Comparison of ENCODE assay signal across 9 mouse cellular contexts in the genomic region with DNA sequence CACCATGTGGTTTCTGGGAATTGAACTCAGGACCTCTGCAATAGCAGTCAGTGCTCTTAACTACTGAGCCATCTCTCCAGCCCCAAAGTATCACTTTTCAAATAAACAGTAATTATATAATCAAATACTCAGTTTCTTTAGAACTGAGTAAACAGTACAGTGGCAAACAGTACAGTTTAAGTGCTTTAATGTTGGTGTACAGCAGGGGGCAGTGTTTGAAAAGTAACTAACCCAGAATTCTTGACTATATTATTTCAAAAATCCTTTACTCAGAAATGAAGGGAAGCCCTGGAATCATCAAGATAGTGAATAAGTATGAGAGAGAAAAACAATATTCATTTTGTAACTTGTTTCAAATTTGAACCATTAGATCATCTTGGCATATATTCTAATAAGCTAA. TPM values are rescaled to one million over a fixed set of nuclear protein-coding genes. Genes with fewer than 3 reads are reported as not detected.
A peak's percentile ranks its signal among the peaks of the same experiment; 100 is the strongest.
DNase-seq lines count a peak whose midpoint lies in the region; ATAC-seq and TF ChIP-seq lines count a peak whose summit lies in the region.
"Had no signal": no experiment of that assay in that cellular context is flagged by ENCODE, and none has a peak within 500 bp of the region (broad histone marks: within the 10 kb centered on the region; RNA-seq: fewer than 3 reads in every experiment).

No protein-coding gene starts in this region.

- TF ChIP-seq EP300 in liver, postnatal 0 days (IDR thresholded peaks at IDR 0.05; ENCODE audit: low read depth), result no peak

- ATAC-seq in kidney, embryonic 14.5 days (ENCODE audit: low FRiP score, low TSS enrichment), result no peak
- no peak for ATAC-seq in liver, postnatal 0 days
- no peak for ATAC-seq in frontal cortex, adult (ENCODE audit: low TSS enrichment)

- H3K9ac ChIP-seq in kidney, embryonic 14.5 days (ENCODE audit: low read depth, low read length), result no peak overlapping the region
- no peak overlapping the region for H3K9ac ChIP-seq in liver, postnatal 0 days (replicated peaks)
- H3K9ac ChIP-seq: embryonic facial prominence, embryonic 12.5 days had no signal

- no peak overlapping the region for H3K4me2 ChIP-seq in kidney, embryonic 14.5 days (replicated peaks; ENCODE audit: low read depth, low read length)
- no peak overlapping the region for H3K4me2 ChIP-seq in liver, postnatal 0 days (ENCODE audit: low read depth, low read length)
- H3K4me2 ChIP-seq: embryonic facial prominence, embryonic 12.5 days had no signal

- H3K36me3 ChIP-seq in kidney, embryonic 14.5 days (ENCODE audit: control insufficient read depth, insufficient read depth, low read length), result no peaks in the 10 kb centered on the region
- no peaks in the 10 kb centered on the region for H3K36me3 ChIP-seq in liver, postnatal 0 days (replicated peaks; ENCODE audit: insufficient read depth, low read length)
- H3K36me3 ChIP-seq: embryonic facial prominence, embryonic 12.5 days had no signal

- H3K4me3 ChIP-seq in kidney, embryonic 14.5 days (ENCODE audit: low read length), result no peak overlapping the region
- no peak overlapping the region for H3K4me3 ChIP-seq in liver, postnatal 0 days (ENCODE audit: low read depth, low read length)
- H3K4me3 ChIP-seq: embryonic facial prominence, embryonic 12.5 days had no signal

- no peaks in the 10 kb centered on the region for H3K27me3 ChIP-seq in kidney, embryonic 14.5 days (ENCODE audit: control insufficient read depth, insufficient read depth, low read length)
- no peaks in the 10 kb centered on the region for H3K27me3 ChIP-seq in liver, postnatal 0 days (ENCODE audit: insufficient read depth, low read length)
- H3K27me3 ChIP-seq: embryonic facial prominence, embryonic 12.5 days had no signal

- DNase-seq in adrenal gland, postnatal 14 days, result peak; percentile 42
- no peak for DNase-seq in adrenal gland, postnatal 4 days (ENCODE audit: low spot score in 2 of 2)
- DNase-seq in kidney, postnatal 10 days, result peak; percentile 42
- DNase-seq in CD4-positive helper T cell, adult 2 months (ENCODE audit: low read depth, low spot score), result peak; percentile 36
- peak; percentile 4 to 42 for DNase-seq in cerebellum, postnatal 36 days
- DNase-seq in liver, postnatal 0 days, result peak; percentile 17

- H3K4me1 ChIP-seq in kidney, embryonic 14.5 days (ENCODE audit: control insufficient read depth, insufficient read depth, low read length), result no peaks in the 10 kb centered on the region
- H3K4me1 ChIP-seq in liver, postnatal 0 days (ENCODE audit: insufficient read depth), result no peaks in the 10 kb centered on the region
- H3K4me1 ChIP-seq: embryonic facial prominence, embryonic 12.5 days had no signal

- H3K9me3 ChIP-seq in kidney, embryonic 14.5 days (ENCODE audit: control insufficient read depth, low read length), result no peaks in the 10 kb centered on the region
- no peaks in the 10 kb centered on the region for H3K9me3 ChIP-seq in liver, postnatal 0 days (ENCODE audit: low read length)
- H3K9me3 ChIP-seq: embryonic facial prominence, embryonic 12.5 days had no signal

- H3K27ac ChIP-seq in kidney, embryonic 14.5 days (ENCODE audit: low read depth, low read length), result no peak overlapping the region
- no peak overlapping the region for H3K27ac ChIP-seq in liver, postnatal 0 days (ENCODE audit: low read depth)
- H3K27ac ChIP-seq: embryonic facial prominence, embryonic 12.5 days had no signal

- TF ChIP-seq CTCF in liver, postnatal 0 days (IDR thresholded peaks at IDR 0.05; ENCODE audit: low read depth), result peak; percentile 58

RNA-seq across cellular contexts. Expression of a gene that starts 9.8 kb away (rescaled TPM):
- 0.59 and 1.1 TPM in 2 replicates for total RNA-seq in adrenal gland, postnatal 14 days (2021)
- total RNA-seq in adrenal gland, postnatal 4 days (2021), result 1 to 10 TPM; 1.2 TPM
- polyA plus RNA-seq in kidney, embryonic 14.5 days (2014; fragmentation: Nextera tagmentation; extraction: Ambion mirVana), result 0.66 and 1.5 TPM in 2 replicates
- polyA plus RNA-seq in liver, postnatal 0 days (2015; fragmentation: Nextera tagmentation; extraction: Ambion mirVana), result 0.20 and 0.30 TPM in 2 replicates

RNA-seq across cellular contexts. Expression of a gene that starts 35.0 kb away (rescaled TPM):
- 9.2 and 9.4 TPM in 2 replicates for total RNA-seq in adrenal gland, postnatal 14 days (2021)
- total RNA-seq in adrenal gland, postnatal 4 days (2021), result 10 to 100 TPM; 18.7 to 19.1 TPM
- polyA plus RNA-seq in kidney, embryonic 14.5 days (2014; fragmentation: Nextera tagmentation; extraction: Ambion mirVana), result 56.6 and 57.1 TPM in 2 replicates
- 16.3 and 17.7 TPM in 2 replicates for polyA plus RNA-seq in liver, postnatal 0 days (2015; fragmentation: Nextera tagmentation; extraction: Ambion mirVana)

RNA-seq across cellular contexts. Expression of a gene that starts 54.1 kb away (rescaled TPM):
- total RNA-seq in adrenal gland, postnatal 14 days (2021), result 63.9 and 75.8 TPM in 2 replicates
- 10 to 100 TPM; 59.1 to 71.4 TPM for total RNA-seq in adrenal gland, postnatal 4 days (2021)
- 75.7 and 121 TPM in 2 replicates for polyA plus RNA-seq in kidney, embryonic 14.5 days (2014; fragmentation: Nextera tagmentation; extraction: Ambion mirVana)
- polyA plus RNA-seq in liver, postnatal 0 days (2015; fragmentation: Nextera tagmentation; extraction: Ambion mirVana), result 22.6 and 23.0 TPM in 2 replicates

Comparison
In these comparisons a context has a peak if more than half of its experiments do, and no peak if none do; other contexts are left out.
1. DNase-seq: peak in adrenal gland, postnatal 14 days (single experiment), kidney, postnatal 10 days (single experiment), CD4-positive helper T cell, adult 2 months (single experiment), cerebellum, postnatal 36 days (2 of 2) and liver, postnatal 0 days (single experiment); none in adrenal gland, postnatal 4 days (0 of 2).